Mouse (Mus musculus): ENCODE data around the gene Mertk.

Mertk gene

GRCm38 (mm10) chr2:128818956-128819643 is 120.3 kb downstream of the Mertk start:
- no peak for DNase-seq (ENCODE audit: extremely low spot score, low spot score)

DNA sequence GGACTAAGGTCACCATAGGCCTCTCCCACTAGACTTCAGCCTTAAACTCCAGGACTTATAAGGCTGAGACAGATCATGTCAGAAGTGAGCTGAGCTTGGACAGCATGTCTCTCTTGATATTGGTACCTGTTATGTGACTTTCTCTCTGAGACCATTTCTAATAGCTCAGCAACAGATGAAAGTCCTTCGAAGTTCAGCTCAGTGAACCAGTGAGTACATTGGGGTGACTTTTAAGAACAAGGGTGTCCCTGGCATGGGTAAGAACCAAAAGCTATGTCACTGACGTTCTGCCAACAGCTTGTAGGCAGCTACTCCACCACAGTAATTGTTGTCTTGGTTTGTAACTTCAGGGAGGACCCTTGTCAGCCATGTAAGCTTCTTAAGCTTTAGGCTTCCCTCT is 121.9 kb downstream of the Mertk start:
- no peak for DNase-seq (ENCODE audit: extremely low spot score, low spot score)

- DNase-seq (ENCODE audit: extremely low spot score, low spot score), result no peak
These were observed 125.1 kb downstream of the Mertk start for GRCm38 (mm10) chr2:128823893-128824292.

DNA sequence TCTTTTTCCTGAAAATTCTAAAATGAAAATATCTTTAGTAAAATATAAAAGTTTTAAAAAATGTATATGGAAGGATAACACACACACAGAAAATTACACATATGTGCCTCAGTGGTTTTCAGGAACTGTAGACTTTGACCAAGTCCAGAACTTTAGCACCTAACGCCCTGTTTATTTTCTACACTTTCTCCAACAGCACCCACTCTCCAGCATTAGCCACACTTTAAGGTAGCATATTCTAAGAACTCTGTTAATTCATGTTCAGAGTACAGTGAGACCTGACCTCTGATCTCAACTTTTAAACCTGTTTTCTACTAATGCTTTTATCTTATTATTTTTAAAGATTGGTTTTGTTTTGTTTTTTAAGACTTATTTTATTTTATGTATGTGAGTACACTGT is 129.0 kb downstream of the Mertk start:
- no peak for DNase-seq (ENCODE audit: extremely low spot score, low spot score)

DNA sequence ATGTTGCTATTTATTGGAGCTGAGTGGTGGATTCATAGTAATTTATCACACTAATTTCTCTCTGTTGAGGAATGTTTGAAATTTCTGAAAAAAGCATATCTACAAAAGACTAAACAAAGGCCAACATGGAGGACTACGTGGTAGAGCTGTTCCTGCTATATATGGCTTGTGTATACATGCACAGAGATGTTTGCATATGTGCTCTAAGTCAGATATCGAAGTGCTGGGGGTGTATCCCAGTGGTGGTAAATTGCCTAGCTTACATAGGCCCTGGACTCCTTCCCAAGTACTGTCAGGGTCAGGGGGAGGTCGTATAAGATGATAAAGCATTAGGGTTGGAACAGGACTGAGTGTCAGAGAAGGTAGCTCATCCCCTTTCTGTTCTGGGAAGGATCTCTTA is 133.9 kb downstream of the Mertk start:
- no peak for DNase-seq (ENCODE audit: extremely low spot score, low spot score)

DNA sequence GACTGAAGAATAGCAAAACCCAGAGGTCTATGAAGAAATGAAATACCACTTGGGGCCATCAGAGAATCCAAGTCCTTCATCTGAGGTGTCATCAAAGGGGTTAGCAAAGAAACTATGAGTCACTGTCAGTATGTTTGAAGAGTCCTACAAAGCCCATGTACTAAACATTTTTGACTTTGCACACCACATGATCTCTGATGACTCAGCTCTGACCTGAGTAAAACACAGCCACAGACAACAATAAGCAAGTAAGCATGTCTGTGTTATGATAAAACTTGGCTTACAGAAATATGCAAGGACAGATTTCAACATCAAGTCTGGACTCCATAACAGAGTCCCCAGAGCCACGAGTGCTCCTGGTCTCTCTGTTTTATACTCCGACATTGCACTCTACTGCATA is 134.3 kb downstream of the Mertk start:
- DNase-seq (ENCODE audit: extremely low spot score, low spot score), result no peak

- DNase-seq (ENCODE audit: extremely low spot score, low spot score), result no peak
These were observed 134.7 kb downstream of the Mertk start for GRCm38 (mm10) chr2:128833435-128833834.

DNA sequence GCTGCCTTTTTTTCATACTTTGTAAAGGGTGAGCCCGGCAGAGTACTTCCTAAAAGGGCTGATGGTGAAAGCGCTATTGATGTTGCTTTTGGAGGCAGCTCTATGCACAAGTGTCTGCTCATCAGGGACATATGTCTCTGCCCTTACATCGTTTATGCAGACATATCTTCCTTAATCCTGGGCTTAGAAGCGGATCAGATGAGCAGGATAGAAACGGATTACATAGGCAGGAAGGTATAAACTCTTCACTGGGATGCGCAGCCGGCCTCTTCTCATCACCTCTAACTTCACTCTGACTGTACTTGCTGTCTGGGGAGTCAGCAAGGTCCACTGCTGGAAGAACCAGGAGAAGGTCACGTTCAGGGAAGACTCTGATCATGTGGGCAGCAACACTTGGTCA is 138.8 kb downstream of the Mertk start:
- no peak for DNase-seq (ENCODE audit: extremely low spot score, low spot score)

- DNase-seq (ENCODE audit: extremely low spot score, low spot score), result no peak
These were observed 139.9 kb downstream of the Mertk start for GRCm38 (mm10) chr2:128838611-128839010.

DNA sequence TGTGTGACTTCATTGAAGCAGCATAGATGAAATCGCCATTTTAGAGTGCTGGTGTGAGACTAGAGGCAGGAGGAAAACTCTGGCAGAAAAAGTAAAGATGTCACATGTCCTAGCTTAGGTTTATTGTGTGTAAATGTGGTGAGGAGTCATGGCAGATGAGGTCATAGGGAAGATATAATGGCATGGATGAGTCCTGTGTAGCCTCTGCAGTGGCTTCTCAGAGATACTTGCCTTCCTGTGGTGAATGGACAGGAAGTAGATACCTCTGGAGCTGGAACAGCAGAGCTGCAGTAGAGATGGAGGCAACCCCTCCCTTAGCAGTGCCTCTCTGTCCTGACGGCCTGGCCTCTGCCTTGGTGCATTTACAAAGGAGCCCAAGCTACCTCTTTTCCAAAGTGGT is 140.7 kb downstream of the Mertk start:
- no peak for DNase-seq (ENCODE audit: extremely low spot score, low spot score)

GRCm38 (mm10) chr2:128842437-128842836 is 143.7 kb downstream of the Mertk start:
- DNase-seq (ENCODE audit: extremely low spot score, low spot score), result no peak

DNA sequence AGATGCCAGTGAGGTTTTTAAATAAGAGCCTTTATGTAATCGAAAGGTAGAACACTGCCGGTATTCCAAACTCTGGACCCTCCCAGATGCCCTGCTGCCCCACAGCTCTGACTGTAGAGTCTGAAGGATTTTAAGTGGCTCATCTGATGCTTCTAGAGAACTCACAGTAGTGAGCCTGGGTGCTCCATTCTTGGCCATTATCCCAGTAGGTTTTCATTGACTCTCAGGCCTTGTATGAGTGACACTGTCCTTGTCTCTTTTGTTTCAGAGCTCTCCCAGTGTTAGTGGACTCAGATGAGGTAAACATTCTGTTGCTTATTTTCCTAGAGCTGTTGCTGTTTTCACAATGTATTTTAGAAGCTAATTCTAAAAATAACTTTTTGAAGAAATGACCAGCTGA is 151.3 kb downstream of the Mertk start:
- DNase-seq (ENCODE audit: extremely low spot score, low spot score), result no peak

Data from neural tube, embryonic 10.5 days (tissue).